Mouse (Mus musculus) ES-E14 (cell line): ENCODE measurements around the gene C1qtnf3.

Source experiments
- CHD2 ChIP-seq: IDR thresholded peaks from 2 replicates; pipeline ENCODE4 v1.6.1; 2014; ENCODE audit warnings: mild to moderate bottlenecking, low read depth, low read length, inconsistent platforms
- HCFC1 ChIP-seq: IDR thresholded peaks from 2 replicates; pipeline ENCODE4 v1.6.1; 2012; ENCODE audit warnings: low read length, inconsistent platforms, borderline replicate concordance; ENCODE audit not compliant: insufficient read depth
- MAFK ChIP-seq: IDR thresholded peaks from 2 replicates; pipeline ENCODE4 v1.6.1; 2014; ENCODE audit warnings: mild to moderate bottlenecking, low read depth, low read length, inconsistent platforms; ENCODE audit not compliant: insufficient read depth
- ZC3H11A ChIP-seq: IDR thresholded peaks from 2 replicates; pipeline ENCODE4 v1.6.1; 2012; ENCODE audit warnings: low read depth, mild to moderate bottlenecking, inconsistent platforms, low read length, borderline replicate concordance

DNA sequence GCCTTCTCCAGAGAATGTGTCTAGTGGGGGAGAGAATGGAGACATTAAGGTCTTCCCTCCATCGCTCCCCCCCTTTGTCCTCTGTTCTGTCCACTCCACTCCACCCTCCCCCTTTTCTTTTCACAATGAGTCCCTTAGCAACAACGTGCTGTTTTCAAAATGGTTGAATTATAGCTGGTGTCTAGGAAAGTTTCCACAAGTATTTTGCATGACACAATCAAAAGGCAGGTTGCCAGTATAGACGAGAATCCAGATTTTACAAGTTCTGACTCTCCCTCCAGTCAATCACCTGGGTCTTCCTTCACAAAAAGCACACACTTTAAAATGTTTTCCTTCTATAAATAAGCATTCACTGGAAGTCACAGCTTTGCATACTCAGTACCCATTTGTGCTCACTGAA lies 4.6 kb downstream of the C1qtnf3 start:
- TF ChIP-seq ZC3H11A (no peak), MAFK (no peak), HCFC1 (no peak), CHD2 (no peak)
